Mouse (Mus musculus) thymus, adult 2 months (tissue): ENCODE results near the gene Procr.

Experiments
- CTCF ChIP-seq: fragments of 200-500 bp; IDR thresholded peaks from 2 replicates; pipeline ENCODE4 v1.5.1; 2012; ENCODE audit warnings: mild to moderate bottlenecking, control low read depth, low read length, moderate library complexity, borderline replicate concordance; ENCODE audit not compliant: control insufficient read depth, poor library complexity, insufficient read depth; ENCODE audit errors: extremely low read depth
- POLR2A ChIP-seq: fragments of 200-500 bp; IDR thresholded peaks from 2 replicates; pipeline ENCODE4 v1.6.1; 2012; ENCODE audit warnings: mild to moderate bottlenecking, low read length, control low read depth, moderate library complexity; ENCODE audit not compliant: control insufficient read depth, poor library complexity, insufficient read depth; ENCODE audit errors: extremely low read depth

DNA sequence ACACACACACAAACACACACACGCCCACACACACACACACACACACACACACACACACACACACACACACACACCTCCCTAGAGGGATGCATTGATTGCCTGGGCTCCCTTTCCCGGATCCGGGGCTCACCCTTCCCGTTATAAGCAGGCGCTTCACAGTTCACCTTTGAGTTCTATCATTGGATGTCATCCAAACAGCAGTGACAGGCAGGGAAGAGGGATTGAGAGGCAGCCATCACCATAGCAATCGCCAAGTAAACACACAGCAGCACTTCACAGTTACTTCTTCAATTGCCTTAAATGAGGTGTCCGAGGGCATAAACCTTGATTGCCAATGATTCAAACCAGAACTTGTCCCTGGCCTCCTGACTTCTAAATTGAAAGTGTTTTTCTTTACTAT, 28.1 kb downstream of the Procr start:
- no peak for TF ChIP-seq POLR2A
- TF ChIP-seq CTCF: no peak
